Mouse (Mus musculus) kidney, postnatal 4 days (tissue): ENCODE measurements around the gene Bcl3.

Experiments used
- DNase-seq, 2 experiments: peaks; one replicate each; pipeline ENCODE4 v3.0.0; 2021; ENCODE audit warnings: mixed read lengths in 2 of 2

The Bcl3 gene

DNA sequence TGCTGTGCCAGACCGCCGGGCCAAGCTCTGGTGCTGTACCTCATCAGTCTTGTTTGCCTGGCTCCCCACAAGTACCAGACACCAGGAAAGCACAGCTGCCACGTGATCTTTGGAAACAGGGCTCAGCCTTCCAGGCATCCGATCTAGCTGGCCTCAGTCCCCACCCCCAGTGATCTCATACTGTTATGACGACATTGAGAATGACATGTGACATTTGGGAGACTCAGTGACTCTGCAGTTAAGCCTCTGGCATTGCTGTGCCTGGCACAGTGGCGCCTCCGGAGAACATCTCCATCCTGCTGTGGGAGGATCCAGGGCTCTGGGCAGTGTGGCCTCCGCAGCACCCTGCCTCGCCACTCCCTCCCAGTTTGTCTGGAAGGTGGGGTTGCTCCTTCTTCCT, 9.3 kb upstream of the Bcl3 start:
- DNase-seq = no peak

DNA sequence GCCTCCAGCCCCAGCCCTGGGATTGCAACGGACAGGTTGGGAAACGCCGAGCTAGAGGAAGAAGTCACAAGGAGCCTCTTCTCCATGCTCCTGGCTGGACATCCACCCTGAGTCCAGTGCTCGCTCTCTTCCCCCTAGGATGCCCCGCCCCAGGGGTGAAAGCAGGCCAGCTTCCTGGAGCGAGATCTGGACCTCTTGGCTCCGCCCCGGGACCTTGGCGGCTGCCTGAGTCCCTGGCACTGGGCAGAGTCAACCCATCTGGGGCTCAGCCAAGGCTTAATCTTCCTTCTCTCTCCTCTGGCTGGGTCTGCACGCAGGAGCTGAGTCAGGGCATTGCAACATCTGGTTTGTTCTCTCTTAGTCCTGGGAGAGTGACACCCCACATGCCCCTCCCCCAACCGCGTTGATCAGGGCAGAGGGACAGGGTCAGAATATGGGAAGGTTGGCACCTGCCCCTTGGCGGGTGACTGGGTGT, 8.1 kb upstream of the Bcl3 start:
- peak; percentile 72 to 85 for DNase-seq

DNA sequence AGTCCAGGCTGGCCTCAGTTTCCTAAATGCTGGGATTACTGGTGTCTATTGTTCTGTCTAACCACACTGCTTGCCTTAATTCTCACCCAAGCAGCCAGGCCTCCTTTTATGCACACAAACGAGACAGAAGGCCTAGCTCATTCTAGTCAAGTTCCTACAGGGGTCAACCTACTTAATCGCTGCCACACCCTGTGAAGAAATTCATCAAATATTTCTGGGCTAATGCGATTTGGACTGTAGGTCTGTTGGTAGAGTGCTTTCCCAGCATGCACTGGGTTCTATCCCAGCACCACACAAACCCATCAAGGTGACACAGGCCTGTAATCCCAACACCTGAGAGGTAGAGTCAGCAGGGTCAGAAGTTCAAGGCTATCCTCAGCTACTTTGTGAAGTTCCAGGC, 7.1 kb upstream of the Bcl3 start:
- DNase-seq = no peak

DNA sequence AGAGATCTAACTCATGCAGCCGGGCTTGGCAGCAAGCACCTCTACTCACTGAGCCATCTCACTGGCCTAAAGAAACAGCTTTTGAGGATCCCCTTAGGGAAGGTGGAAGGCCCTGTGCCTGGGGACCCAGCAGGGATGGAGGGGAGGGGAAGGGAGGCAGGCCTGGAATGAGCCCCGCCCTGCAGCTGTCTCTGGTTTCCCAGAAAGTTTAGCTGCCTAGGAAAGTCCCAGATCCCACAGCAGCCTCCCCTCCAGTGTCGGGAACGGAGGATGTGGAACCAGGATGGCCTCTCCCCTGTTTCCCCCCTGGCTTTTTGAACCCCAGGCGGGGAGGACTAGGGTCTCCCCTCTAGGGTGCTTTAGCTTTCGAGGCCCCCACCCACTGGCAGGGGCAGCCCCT, 4.2 kb upstream of the Bcl3 start:
- peak; percentile 22 to 37 for DNase-seq

DNA sequence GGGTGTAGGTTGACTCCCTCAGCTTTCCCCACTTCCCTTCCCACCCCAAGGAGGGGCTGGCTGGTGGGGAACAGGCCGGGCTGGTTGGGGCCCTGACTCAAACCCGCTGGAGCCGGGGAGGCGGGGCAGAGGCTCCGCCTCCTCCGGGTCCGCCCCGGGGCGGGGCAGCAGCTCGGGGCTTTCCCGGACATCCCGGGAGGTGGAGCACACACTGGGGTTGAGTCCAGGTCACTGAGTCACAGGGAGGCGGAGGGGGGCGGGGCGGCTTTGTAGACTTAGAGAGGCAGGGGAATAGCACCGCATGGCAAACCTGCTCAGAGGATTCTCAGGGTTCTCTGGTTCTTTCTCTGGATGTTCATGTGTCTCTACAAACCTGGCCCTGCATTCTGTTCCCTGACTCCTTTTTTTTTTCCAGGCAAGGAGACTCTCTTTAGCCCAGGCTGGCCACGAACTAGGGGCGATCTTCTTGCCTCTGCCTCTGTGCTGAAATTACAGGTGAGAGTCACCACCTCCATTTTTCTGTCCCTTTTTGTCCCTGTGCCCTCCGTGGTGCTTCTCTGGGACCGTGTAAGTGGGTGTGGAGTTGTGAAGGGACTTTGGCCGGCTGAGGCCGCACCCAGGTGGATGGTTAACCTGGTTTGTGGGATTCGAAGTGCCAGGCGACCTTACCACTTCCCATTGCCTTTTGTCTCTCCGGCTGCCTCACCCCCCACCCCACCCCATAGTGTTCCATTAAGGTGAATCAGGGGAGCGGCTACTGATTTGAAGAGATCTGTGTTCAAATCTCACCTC, 1.8 kb upstream of the Bcl3 start:
- peak; percentile 95 to 96 for DNase-seq

DNA sequence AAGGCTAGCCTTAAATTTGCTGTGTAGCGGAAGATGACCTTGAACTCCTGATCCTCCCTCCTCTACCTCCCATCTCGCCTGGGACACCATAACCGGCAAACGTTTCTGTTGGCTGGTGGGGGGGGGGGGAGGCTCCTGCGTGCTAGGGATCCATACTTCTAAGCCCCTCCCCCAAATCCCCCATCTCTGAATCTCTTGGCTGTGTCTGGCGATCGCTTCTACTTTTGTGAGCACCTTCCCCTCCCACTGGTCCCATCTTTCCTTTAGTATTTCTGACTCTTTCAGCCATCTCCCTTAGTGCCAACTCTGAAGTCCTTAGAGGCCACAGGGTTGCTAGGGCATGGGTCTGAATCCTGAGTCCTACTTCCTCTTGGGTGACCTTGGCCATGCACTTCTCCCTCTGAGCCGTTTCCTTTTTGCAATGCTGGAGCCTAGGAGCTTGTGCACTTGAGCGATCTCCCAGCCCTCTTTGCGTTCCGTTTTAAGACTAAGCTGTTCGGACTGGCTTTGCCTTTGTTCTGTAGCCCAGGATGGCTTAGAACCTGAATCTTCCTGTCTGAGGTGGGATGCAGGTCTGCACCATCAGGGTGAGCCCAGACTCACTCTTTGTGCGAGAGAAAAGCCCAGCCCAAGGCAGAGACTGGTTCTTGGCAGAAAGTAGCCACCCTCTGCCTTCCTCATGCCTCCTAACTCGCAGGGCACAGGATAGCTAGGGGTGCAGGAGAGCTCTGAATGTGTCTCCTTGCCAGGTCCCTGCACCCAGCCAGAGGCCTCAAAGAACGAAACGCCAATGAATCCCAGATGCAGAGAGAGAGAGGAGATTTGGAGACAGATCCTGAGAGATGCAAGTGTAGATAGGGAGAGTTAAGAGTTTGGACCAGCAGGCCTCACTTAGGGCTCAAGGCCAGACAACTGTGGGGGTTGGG, 949 bp upstream of the Bcl3 start:
- DNase-seq = peak in 1 of 2 experiments; percentile 14

DNA sequence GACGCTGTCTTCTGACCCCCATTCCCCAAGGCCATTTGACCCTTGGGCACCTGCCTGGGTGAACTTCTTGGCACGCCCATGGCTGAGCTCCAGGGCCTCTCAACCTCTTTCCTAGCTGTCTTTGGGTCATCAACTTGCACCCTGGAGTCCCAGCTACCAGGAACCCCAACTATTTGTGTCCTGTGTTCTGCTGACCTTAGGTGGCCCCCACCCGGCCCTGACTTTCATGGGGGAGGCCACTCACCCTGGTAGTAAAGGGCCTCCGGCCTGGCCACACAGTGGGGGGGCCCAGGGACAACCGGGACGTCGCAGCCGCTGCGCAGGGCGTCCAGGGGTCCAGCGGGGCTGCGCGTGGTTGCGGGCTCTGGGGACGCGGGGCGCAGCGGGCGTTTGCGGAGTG, 377 bp downstream of the Bcl3 start:
- DNase-seq = no peak

DNA sequence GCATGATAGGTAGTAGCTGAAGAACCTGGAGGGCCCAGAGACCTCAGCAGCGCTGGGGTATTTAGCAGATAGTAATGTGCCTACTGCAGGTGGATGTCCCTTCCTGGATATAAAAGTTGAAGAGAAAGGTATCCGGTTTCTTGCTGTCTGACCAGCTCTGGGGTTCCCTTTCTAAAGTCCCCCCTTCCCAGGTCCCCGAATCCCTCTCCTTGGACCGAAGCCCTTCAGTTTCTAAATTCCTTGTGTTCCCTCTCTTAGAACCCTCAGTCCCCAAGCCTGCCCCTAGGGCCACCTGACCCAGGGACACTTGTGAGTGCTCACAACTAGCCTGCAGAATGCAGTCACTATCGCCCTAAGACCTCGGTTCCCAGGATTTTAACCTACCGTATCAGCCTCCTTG, 937 bp downstream of the Bcl3 start:
- no peak for DNase-seq

DNA sequence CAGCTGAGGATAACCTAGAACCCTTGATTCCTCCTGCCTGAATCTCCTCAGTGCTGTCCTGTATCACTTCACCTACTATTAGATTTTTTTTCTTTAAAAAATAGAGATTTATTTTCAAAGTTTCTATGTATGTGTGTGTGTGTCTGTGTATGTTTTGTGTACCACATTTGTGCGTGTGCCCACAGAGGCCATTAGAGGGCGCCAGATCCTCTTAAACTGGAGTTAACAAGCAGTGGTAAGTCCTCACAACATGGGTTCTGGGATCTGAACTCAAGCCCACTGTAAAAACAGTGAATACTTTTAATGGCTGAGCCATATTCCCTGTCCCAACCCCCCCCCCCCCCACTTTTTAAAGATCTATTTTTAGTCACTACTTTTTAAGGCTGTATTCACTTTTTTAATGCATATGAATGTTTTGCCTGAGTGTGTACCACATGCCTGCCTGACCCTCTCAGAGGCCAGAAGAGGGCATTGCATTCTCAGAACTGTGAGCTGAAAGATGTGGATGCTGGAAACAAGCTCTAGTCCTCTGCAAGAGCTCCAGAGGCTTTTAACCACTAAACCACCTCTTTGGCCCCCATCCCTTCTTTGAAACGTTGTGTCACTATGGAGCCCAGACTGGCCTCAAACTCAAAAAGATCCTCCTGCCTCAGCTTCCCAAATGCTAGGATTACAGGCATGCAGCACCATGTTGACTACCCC, 2.1 kb downstream of the Bcl3 start:
- DNase-seq = no peak

DNA sequence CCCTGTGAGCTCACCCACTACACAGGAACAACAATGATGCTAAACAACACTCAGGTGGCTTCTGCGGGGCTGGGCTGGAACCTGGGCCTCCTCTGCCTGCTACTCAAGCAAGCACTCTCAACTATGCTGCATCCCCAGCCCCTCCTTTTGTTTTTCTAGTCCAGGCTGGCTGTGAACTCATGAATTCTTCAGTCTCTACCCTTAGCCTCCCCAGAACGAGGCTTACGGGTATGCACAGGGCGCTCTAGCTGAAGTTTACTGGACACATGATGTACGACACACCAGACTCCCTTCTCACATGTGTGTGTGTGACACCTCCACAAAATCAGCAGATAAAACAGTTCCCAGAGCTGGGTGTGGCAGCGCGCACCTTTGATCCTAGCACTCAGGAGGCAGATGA, 3.7 kb downstream of the Bcl3 start:
- no peak for DNase-seq

DNA sequence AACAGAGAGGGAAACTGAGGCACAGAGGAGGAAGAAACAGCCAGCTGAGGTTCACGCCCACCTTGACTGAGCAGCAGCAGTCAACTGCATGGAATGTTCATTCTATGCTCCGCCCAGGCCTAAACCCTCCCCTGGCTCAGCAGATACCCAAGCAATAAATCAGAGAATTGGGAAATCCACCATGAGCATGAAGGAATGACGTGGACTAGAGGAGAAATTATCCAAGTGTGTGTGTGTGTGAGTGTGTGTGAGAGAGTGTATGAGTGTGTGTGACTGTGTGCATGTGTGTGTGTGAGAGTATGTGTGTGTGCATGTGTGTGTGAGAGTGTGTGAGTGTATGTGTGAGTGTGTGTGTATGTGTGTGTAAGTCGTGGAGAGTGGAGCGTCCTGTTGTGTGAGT, 4.1 kb downstream of the Bcl3 start:
- DNase-seq = no peak

DNA sequence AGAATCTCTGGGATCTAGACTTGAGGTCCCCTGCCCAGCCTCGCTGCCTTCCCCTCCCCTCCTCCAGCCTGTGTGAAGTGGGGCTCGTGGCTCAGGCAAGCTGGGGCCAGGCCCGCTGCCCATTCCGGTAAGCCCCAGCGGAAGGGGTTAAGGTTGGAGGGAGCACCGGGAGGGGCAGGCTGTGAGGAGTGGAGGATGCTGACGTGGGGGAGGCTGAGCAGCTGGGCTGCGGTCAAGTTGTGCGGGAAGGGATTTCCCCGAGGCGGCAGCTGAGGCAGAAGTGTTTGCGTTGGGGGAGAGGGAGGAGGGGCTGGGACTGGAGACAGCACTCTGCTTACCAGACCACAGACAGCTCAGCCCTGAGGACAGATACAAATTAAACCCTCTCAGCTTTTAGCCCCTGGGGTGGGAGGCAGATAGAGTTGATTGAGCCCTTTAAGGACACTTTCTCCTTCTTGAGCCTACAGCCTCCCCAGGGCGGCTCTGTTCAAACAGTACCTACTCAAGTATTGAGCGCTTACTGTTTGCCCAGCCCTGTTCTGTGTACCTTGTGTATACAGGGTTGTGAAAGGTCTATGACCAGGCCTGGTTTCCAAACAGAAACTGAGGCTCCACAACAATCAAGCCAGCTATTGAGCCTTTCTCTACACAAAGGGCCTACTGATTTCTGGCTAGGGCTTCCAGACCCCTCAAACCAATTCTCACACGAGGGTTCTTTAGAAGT, 5.0 kb downstream of the Bcl3 start:
- peak; percentile 75 to 84 for DNase-seq

DNA sequence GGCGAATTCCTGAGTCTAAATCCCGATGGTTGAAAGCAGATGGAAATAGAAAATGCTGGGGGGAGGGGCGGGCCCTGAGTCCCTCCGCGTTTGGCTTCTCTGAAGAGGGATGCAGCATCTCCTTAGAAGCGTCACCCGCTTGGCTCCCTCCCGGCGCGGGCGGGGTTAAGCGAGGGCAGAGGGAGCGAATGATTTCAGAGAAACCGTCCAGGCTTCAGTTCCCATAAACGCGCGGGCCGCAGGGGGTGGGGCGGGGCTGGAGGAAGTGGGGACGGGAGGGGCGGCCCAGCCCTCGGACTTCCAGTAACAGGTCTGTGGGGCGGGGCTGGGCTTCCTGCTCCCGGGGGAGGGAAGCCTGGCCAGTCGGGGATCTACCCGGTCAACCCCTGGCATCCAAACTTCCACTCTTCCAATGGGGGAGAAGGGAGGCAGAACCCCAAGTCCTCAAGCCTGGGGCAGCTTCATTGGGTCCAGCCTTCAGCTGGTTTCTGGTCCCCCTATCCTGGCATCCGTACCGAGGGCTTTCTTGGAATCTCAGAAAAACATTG, 6.3 kb downstream of the Bcl3 start:
- peak; percentile 92 to 95 for DNase-seq

DNA sequence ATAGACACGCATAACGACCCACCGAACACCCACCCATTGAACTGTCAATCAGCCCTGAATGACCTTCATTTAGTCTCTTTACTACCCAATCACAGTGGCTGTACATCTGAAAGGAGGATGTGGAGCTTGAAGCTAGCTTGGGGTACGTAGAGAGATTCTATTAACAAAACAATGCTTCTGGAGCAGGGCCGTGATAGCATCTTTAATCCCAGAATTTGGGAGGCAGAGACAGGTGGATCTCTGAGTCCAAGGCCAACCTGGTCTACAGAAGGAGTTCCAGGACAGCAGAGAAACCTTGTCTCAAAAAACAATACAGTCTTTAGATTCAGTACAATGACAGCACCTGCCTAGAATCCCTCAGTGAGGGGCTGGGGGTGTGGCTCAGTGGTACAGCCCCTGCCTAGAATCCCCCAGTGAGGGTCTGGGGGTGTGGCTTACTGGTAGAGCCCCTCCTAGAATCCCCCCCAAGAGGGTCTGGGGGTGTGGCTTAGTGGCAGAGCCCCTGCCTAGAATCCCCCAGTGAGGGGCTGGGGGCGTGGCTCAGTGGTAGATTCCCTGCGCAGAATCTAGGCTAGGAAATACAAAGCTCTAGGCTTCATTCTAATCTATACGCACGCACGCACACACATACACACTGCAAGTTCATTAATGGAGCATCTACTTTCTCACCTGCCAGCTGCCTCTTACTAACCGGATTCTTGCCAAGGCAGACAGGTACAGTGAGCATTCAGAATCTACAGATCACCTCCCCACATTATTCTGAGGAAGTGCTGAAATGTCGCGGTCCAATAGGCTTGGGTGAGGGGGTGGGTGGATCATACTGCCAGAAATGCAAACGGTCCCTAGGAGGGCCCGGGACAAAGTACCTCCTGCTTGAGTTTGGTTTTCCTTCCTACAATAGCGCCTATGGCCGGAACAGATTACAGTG, 7.0 kb downstream of the Bcl3 start:
- no peak for DNase-seq

DNA sequence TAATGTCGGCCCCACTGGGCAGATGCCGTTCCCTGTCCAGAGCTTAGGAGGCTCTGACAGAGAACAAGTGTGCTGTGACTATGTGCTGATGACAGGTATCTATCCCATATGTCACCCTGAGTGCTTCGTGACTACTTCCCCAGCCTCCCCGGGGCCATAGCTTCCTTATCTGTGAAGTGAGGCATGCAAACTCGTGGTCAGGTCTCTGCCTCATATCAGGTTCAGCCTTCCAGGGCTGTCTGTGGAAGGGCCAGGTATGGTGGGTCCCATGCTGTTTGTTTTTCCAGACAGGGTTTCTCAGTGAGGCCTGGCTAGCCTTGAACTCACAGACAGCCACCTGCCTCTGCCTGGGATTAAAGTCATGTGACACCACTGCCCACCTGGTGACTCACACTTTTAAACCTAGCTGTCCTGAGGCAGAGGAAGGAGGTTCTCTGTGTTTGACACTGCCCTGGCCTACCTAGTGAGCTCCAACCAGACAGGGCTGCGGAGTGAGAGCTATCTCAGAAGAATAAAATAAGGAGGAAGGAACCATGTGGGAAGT, 8.9 kb downstream of the Bcl3 start:
- no peak for DNase-seq

DNA sequence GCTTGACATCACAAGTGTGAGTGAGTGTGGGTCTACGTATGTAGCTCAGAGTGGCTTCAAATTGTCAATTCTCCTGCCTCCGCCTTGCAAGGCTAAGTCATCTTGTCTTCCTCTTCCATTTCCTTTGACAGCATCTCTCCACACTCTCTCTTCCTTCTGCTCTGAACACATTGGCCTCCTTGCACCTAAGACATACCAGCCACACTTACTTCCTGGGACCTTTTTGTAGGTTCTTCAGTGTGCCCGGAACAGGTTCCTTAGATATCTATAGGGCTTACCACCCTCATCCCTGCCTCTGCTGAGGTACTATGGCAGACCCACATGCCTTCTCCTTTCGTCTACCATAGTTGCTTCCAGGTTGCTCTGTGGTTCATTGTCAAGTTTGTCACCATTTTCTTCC, 9.4 kb downstream of the Bcl3 start:
- DNase-seq = no peak

DNA sequence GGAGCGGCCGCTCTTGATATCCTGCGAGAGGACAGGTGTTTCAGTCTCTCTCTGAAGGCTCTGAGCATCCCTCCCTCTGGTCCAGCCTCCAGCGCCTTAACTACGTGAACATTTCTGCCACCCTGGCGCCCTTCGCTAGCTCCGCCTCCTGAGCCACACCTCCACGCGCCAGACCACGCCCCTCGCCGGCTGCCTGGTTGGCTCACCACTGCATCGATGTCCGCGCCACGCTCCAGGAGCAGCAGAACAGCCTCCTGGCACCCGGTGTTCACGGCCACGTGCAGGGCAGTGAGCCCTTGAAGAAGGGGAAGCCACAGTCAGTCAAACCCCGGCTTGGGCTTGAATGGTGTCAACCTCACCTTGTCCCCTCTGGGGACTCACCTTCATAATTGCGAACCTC, 11.5 kb downstream of the Bcl3 start:
- DNase-seq = peak; percentile 80 to 87

DNA sequence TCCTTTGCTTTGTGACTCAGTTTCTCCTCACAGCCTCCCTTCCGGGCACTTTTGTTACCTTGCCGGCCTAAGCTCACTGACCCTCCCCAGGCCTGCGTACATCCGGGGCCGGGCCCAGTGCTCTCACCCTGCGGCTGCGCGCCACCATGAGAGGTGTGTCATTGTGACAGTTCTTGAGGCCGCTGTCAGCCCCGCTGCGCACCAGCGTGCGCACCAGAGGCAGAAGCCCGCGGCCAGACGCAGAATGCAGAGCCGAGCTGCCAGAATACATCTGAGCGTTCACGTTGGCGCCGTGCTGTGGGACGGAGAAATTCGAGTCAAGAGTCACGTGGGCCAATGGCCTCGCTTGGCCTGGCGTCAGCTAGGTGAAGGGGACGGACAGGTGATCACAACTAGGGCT, 13.2 kb downstream of the Bcl3 start:
- DNase-seq = peak; percentile 48 to 56

DNA sequence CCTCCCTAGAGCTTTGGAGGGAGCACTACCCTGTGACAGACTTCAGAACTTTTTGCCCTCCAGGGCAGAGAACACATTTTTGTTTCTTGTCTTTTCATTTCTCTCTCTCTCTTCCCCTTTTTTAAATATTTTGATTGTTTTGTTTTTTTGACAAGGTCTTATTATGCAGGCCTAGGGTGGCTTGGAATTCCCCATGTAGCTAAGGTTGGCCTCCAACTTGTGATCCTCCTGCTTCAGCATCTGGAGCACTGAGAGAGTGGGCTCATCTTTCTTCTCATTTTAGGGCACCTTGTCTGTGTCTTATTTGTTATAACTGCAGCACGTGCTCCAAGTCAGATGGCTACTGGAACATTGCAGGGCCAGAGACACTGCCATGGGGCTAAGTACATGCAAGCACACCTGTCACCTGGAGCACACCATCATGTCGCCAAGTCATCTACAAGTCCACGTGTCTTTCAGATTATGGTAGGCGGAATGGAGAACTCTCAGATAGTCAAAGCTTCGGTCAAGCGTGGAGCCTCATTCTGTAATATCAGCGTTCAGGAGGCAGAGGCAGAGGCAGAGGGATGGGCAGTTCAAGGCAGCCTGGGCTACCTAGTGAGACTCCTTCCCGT, 16.1 kb downstream of the Bcl3 start:
- DNase-seq = no peak

DNA sequence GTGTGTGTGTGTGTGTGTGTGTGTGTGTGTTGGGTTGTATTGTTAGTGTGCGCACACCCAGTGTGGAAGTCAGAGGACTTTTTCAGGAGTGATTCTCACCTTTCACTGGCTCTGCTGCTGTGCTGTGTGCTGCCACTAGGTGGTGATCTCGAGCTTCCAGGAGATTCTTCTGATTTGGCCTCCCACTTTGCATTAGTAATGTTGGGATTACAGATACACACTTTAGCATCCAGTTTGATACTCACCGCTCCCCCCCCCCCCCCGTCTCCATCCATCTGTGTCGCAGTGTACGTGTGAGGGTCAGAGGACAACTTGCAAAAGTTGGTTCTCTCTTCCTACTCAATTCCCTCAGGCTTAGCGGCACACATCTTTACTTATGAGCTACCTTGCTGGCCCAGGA, 19.6 kb downstream of the Bcl3 start:
- DNase-seq = peak; percentile 85 to 86
